Mouse (Mus musculus) heart, embryonic 13.5 days (tissue): ENCODE data around the gene Lsamp. TPM values are rescaled to one million over a fixed set of nuclear protein-coding genes. Genes with fewer than 3 reads are reported as not detected.

Experiments
- ATAC-seq: fragments of 200-750 bp; cut with Nextera tagmentation; 2 replicates; pipeline ENCODE4 v1.8.0; 2017; ENCODE audit warnings: moderate TSS enrichment; ENCODE audit not compliant: insufficient number of reproducible peaks, low FRiP score, low TSS enrichment; ENCODE audit errors: extremely low read depth
- H3K27ac ChIP-seq: fragments of 300-500 bp; sonication (generic); replicated peaks from 2 replicates; pipeline ENCODE4 v1.5.1; 2015; ENCODE audit warnings: moderate library complexity, mild to moderate bottlenecking, inconsistent platforms
- H3K27me3 ChIP-seq: fragments of 300-500 bp; sonication (generic); replicated peaks from 2 replicates; pipeline ENCODE4 v1.6.1; 2015; ENCODE audit warnings: mild to moderate bottlenecking, inconsistent platforms
- H3K36me3 ChIP-seq: fragments of 300-500 bp; sonication (generic); 2 replicates; pipeline ENCODE4 v1.6.1; 2015; ENCODE audit warnings: mild to moderate bottlenecking, inconsistent platforms
- H3K4me1 ChIP-seq: fragments of 300-500 bp; sonication (generic); 2 replicates; pipeline ENCODE4 v1.6.1; 2015; ENCODE audit warnings: inconsistent platforms
- H3K4me2 ChIP-seq: fragments of 300-500 bp; sonication (generic); 2 replicates; pipeline ENCODE4 v1.6.1; 2015; ENCODE audit warnings: inconsistent platforms, mild to moderate bottlenecking, moderate library complexity
- H3K4me3 ChIP-seq: fragments of 300-500 bp; sonication (generic); 2 replicates; pipeline ENCODE4 v1.5.1; 2015; ENCODE audit warnings: moderate library complexity, mild to moderate bottlenecking, inconsistent platforms
- H3K9ac ChIP-seq: fragments of 300-500 bp; sonication (generic); 2 replicates; pipeline ENCODE4 v1.6.1; 2015; ENCODE audit warnings: inconsistent platforms, mild to moderate bottlenecking, moderate library complexity
- H3K9me3 ChIP-seq: fragments of 300-500 bp; sonication (generic); 2 replicates; pipeline ENCODE4 v1.6.1; 2016; ENCODE audit warnings: inconsistent platforms
- WGBS: fragments of 180-500 bp; shearing (Covaris S2); methylation state at CpG from one replicate; pipeline ENCODE4 v1.1.7; 2015; ENCODE audit warnings: mixed read lengths; 5-methylcytosine and 5-hydroxymethylcytosine counted together
- polyA plus RNA-seq: library from polyadenylated mRNA; unstranded; fragments of >200 nt; fragmentation: Nextera tagmentation; extraction: Ambion mirVana; gene quantifications from 2 replicates; pipeline ENCODE4 v1.2.1, GENCODE M21; 2015

The Lsamp gene
- polyA plus RNA-seq, 1 experiment from 2014 or later = 1.1 TPM

GRCm38 (mm10) chr16:40509146-40510030, 525.2 kb downstream of the Lsamp start:
- Histone ChIP-seq H3K9ac (no peak overlapping the region), H3K9me3 (no peaks in the 10 kb centered on the region), H3K27me3 (no peaks in the 10 kb centered on the region), H3K4me2 (no peak overlapping the region), H3K4me3 (no peak overlapping the region), H3K27ac (no peak overlapping the region), H3K4me1 (no peaks in the 10 kb centered on the region), H3K36me3 (no peaks in the 10 kb centered on the region)
- no peak for ATAC-seq
- WGBS = 72% methylated on average over 7 of the region's 7 CpGs

- Histone ChIP-seq H3K36me3 (no peaks in the 10 kb centered on the region), H3K27ac (no peak overlapping the region), H3K27me3 (no peaks in the 10 kb centered on the region), H3K9ac (no peak overlapping the region), H3K4me3 (no peak overlapping the region), H3K9me3 (no peaks in the 10 kb centered on the region), H3K4me1 (no peaks in the 10 kb centered on the region), H3K4me2 (no peak overlapping the region)
- WGBS = 18% methylated on average over 1 of the region's 1 CpGs
- no peak for ATAC-seq
These were observed 552.6 kb downstream of the Lsamp start for GRCm38 (mm10) chr16:40536754-40537153.

GRCm38 (mm10) chr16:40549663-40550062, 565.5 kb downstream of the Lsamp start:
- Histone ChIP-seq H3K36me3 (no peaks in the 10 kb centered on the region), H3K27ac (no peak overlapping the region), H3K4me3 (no peak overlapping the region), H3K27me3 (no peaks in the 10 kb centered on the region), H3K4me2 (no peak overlapping the region), H3K9ac (no peak overlapping the region), H3K4me1 (no peaks in the 10 kb centered on the region), H3K9me3 (no peaks in the 10 kb centered on the region)
- 75% methylated on average over 4 of the region's 4 CpGs for WGBS
- ATAC-seq = no peak

DNA sequence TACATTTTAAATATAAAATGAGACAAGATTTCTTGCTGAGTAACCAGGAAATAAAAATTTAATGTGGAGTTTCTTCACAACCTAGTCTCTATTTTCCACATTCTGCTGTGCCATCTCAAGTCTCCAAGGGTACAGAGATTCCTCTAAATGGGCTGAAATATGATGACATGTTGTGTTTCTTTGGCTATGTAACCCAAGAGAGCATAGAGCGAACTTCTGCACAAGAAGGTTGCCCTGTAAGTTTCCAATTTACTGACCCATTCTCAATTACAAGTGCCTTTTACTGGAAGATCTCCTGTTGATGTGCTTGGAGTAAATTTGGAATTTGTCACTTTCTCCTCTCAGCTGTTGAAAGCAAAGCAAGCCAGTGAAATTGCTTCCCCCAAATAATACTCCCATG, 571.4 kb downstream of the Lsamp start:
- no peak for ATAC-seq
- 61% methylated on average over 1 of the region's 1 CpGs for whole genome bisulfite sequencing

GRCm38 (mm10) chr16:40557680-40558249, 573.6 kb downstream of the Lsamp start:
- no peak overlapping the region for H3K27ac ChIP-seq
- H3K9ac ChIP-seq = no peak overlapping the region
- no peaks in the 10 kb centered on the region for H3K36me3 ChIP-seq
- no peak overlapping the region for H3K4me3 ChIP-seq
- ATAC-seq = no peak
- 84% methylated on average over 5 of the region's 5 CpGs for WGBS
- H3K9me3 ChIP-seq = no peaks in the 10 kb centered on the region
- no peaks in the 10 kb centered on the region for H3K4me1 ChIP-seq
- no peaks in the 10 kb centered on the region for H3K27me3 ChIP-seq
- H3K4me2 ChIP-seq = no peak overlapping the region

More for the DNA sequence above, 571.4 kb downstream of the Lsamp start:
- Histone ChIP-seq H3K4me1 (no peaks in the 10 kb centered on the region), H3K9ac (no peak overlapping the region), H3K9me3 (no peaks in the 10 kb centered on the region), H3K27ac (no peak overlapping the region), H3K36me3 (no peaks in the 10 kb centered on the region), H3K4me2 (no peak overlapping the region), H3K4me3 (no peak overlapping the region), H3K27me3 (no peaks in the 10 kb centered on the region)

DNA sequence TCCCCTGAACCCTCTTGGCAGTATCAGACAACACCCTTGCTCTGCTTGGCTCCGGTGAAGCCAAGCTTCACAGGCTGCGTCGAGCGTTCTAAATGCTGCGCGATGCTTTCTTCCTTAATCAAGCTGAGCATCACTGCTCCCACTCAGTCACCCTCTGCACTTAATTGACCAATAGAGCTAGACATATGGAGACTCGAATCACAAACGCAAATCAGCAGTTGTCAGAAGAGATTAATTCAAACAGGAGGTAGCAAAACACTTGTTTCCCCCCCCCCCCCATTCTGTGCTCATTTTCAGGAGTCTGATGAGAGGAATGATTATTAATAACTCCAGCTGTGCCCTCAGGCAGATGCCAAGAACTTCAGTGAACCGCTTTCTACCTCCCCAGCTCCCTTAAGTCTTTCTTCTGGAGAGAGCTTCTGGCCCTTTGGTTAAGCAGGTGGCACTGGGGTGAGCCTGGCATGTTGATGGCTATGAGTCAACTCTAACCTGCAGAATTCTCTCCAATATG, 583.3 kb downstream of the Lsamp start:
- no peaks in the 10 kb centered on the region for H3K27me3 ChIP-seq
- no peak overlapping the region for H3K4me3 ChIP-seq
- 76% methylated on average over 9 of the region's 9 CpGs for WGBS
- no peaks in the 10 kb centered on the region for H3K36me3 ChIP-seq
- ATAC-seq = no peak
- H3K27ac ChIP-seq = no peak overlapping the region
- H3K4me2 ChIP-seq = no peak overlapping the region
- H3K9me3 ChIP-seq = no peaks in the 10 kb centered on the region
- H3K9ac ChIP-seq = no peak overlapping the region
- H3K4me1 ChIP-seq = no peaks in the 10 kb centered on the region

- Histone ChIP-seq H3K4me1 (no peaks in the 10 kb centered on the region), H3K4me2 (no peak overlapping the region), H3K27ac (no peak overlapping the region), H3K4me3 (no peak overlapping the region), H3K9ac (no peak overlapping the region), H3K36me3 (no peaks in the 10 kb centered on the region), H3K27me3 (no peaks in the 10 kb centered on the region), H3K9me3 (no peaks in the 10 kb centered on the region)
- WGBS = 80% methylated on average over 12 of the region's 12 CpGs
- no peak for ATAC-seq
These were observed 588.1 kb downstream of the Lsamp start for GRCm38 (mm10) chr16:40572085-40572745.

DNA sequence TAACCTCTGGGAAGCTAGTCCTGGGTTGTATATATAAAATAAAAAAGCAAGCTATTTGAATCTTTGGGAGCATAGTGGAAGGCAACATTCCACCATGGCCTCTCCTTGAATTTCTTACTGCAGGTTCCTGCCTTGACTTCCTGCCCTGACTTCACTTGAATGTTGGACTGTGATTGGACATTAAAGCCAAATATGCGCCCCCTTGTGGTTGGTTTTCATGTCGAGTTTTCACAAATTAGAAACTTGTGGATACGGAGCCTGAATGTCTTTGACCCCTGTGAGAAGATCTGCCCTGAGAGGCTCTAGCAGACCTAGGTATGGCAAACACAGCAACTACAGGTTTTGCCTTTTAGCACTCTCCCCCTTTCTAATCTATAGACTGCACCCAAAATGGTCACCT, 597.9 kb downstream of the Lsamp start:
- no peak overlapping the region for H3K27ac ChIP-seq
- H3K9me3 ChIP-seq = no peaks in the 10 kb centered on the region
- H3K4me1 ChIP-seq = no peaks in the 10 kb centered on the region
- H3K4me3 ChIP-seq = no peak overlapping the region
- no peaks in the 10 kb centered on the region for H3K27me3 ChIP-seq
- H3K9ac ChIP-seq = no peak overlapping the region
- WGBS = 51% methylated on average over 3 of the region's 3 CpGs
- H3K36me3 ChIP-seq = no peaks in the 10 kb centered on the region
- no peak overlapping the region for H3K4me2 ChIP-seq
- ATAC-seq = no peak

- Histone ChIP-seq H3K4me1 (no peaks in the 10 kb centered on the region), H3K27ac (no peak overlapping the region), H3K9me3 (no peaks in the 10 kb centered on the region), H3K27me3 (no peaks in the 10 kb centered on the region), H3K4me2 (no peak overlapping the region), H3K4me3 (no peak overlapping the region), H3K36me3 (no peaks in the 10 kb centered on the region), H3K9ac (no peak overlapping the region)
- WGBS = 74% methylated on average over 6 of the region's 6 CpGs
- ATAC-seq = no peak
These were observed 609.0 kb downstream of the Lsamp start for GRCm38 (mm10) chr16:40593161-40593560.

- H3K4me2 ChIP-seq = no peak overlapping the region
- no peak for ATAC-seq
- H3K27me3 ChIP-seq = no peaks in the 10 kb centered on the region
- H3K27ac ChIP-seq = no peak overlapping the region
- H3K4me3 ChIP-seq = no peak overlapping the region
- H3K9me3 ChIP-seq = no peaks in the 10 kb centered on the region
- 38% methylated on average over 4 of the region's 4 CpGs for WGBS
- H3K4me1 ChIP-seq = no peaks in the 10 kb centered on the region
- H3K36me3 ChIP-seq = no peaks in the 10 kb centered on the region
- no peak overlapping the region for H3K9ac ChIP-seq
These were observed 617.5 kb downstream of the Lsamp start for GRCm38 (mm10) chr16:40601431-40602387.

GRCm38 (mm10) chr16:40607509-40607908, 623.3 kb downstream of the Lsamp start:
- H3K4me3 ChIP-seq = no peak overlapping the region
- H3K27me3 ChIP-seq = no peaks in the 10 kb centered on the region
- 81% methylated on average over 3 of the region's 3 CpGs for WGBS
- H3K9me3 ChIP-seq = no peaks in the 10 kb centered on the region
- no peaks in the 10 kb centered on the region for H3K4me1 ChIP-seq
- no peak overlapping the region for H3K9ac ChIP-seq
- no peak for ATAC-seq
- no peaks in the 10 kb centered on the region for H3K36me3 ChIP-seq
- no peak overlapping the region for H3K27ac ChIP-seq
- no peak overlapping the region for H3K4me2 ChIP-seq
